Mouse (Mus musculus) ES-E14 (cell line): ENCODE results near the gene Snap23. TPM values are rescaled to one million over a fixed set of nuclear protein-coding genes. Genes with fewer than 3 reads are reported as not detected.
A peak's percentile ranks its signal among the peaks of the same experiment; 100 is the strongest.
"Not testable (repeated sequence)": the region's sequence is repeated elsewhere in the genome, so short reads cannot be mapped to it uniquely, and the experiment has no call there.

Source experiments
- DNase-seq: peaks from one replicate; pipeline ENCODE4 v3.0.0-alpha.2; 2013; ENCODE audit warnings: low read depth, low spot score
- H3K27ac ChIP-seq: 2 replicates; pipeline ENCODE4 v1.5.1; 2012; ENCODE audit warnings: low read depth, mild to moderate bottlenecking, low read length, moderate library complexity, mixed read lengths; ENCODE audit not compliant: poor library complexity, insufficient read depth, severe bottlenecking
- H3K36me3 ChIP-seq: 2 replicates; pipeline ENCODE4 v1.6.1; 2012; ENCODE audit warnings: mild to moderate bottlenecking, low read length, moderate library complexity, mixed read lengths; ENCODE audit not compliant: control insufficient read depth, poor library complexity, insufficient read depth, severe bottlenecking
- H3K4me1 ChIP-seq, 2 experiments: fragments of 150-350 bp in 1 of 2; sonication (generic) in 1 of 2; 2 replicates each; pipeline ENCODE4 v1.6.1; 2012; ENCODE audit warnings: low read length in 2 of 2, mild to moderate bottlenecking in 1 of 2, mixed read lengths in 1 of 2; ENCODE audit not compliant: control insufficient read depth in 2 of 2, insufficient read depth in 2 of 2, poor library complexity in 1 of 2
- H3K4me3 ChIP-seq, 2 experiments: fragments of 150-350 bp in 1 of 2; sonication (generic) in 1 of 2; 2 replicates each; pipeline ENCODE4 v1.5.1; 2012; ENCODE audit warnings: low read length in 2 of 2, low read depth in 1 of 2, mild to moderate bottlenecking in 1 of 2, mixed read lengths in 1 of 2; ENCODE audit not compliant: insufficient read depth in 1 of 2, poor library complexity in 1 of 2, severe bottlenecking in 1 of 2
- H3K9ac ChIP-seq: 2 replicates; pipeline ENCODE4 v1.6.1; 2012; ENCODE audit warnings: low read depth, mild to moderate bottlenecking, low read length, mixed read lengths; ENCODE audit not compliant: poor library complexity, insufficient read depth, severe bottlenecking
- H3K9me3 ChIP-seq: fragments of 150-350 bp; sonication (generic); 2 replicates; pipeline ENCODE4 v1.6.1; 2012; ENCODE audit warnings: low read depth, mild to moderate bottlenecking, low read length; ENCODE audit not compliant: control insufficient read depth, insufficient read depth
- CHD2 ChIP-seq: IDR thresholded peaks from 2 replicates; pipeline ENCODE4 v1.6.1; 2014; ENCODE audit warnings: mild to moderate bottlenecking, low read depth, low read length, inconsistent platforms
- HCFC1 ChIP-seq: IDR thresholded peaks from 2 replicates; pipeline ENCODE4 v1.6.1; 2012; ENCODE audit warnings: low read length, inconsistent platforms, borderline replicate concordance; ENCODE audit not compliant: insufficient read depth
- MAFK ChIP-seq: IDR thresholded peaks from 2 replicates; pipeline ENCODE4 v1.6.1; 2014; ENCODE audit warnings: mild to moderate bottlenecking, low read depth, low read length, inconsistent platforms; ENCODE audit not compliant: insufficient read depth
- ZC3H11A ChIP-seq: IDR thresholded peaks from 2 replicates; pipeline ENCODE4 v1.6.1; 2012; ENCODE audit warnings: low read depth, mild to moderate bottlenecking, inconsistent platforms, low read length, borderline replicate concordance
- ZNF384 ChIP-seq: IDR thresholded peaks from 2 replicates; pipeline ENCODE4 v1.6.1; 2012; ENCODE audit warnings: low read depth, low read length, inconsistent platforms
- in situ Hi-C, 2 experiments: fragments of 600-800 bp; cut with MboI; formaldehyde crosslinking; loops; one replicate each; pipeline ENCODE4 v1.15.1; 2025; ENCODE audit warnings: low sequenced_read_pairs in 2 of 2, inconsistent platforms in 1 of 2; ENCODE audit not compliant: unreplicated experiment in 2 of 2
- total RNA-seq: library from RNA; depleted of rRNA; stranded (reverse); fragments of 300-350 nt; gene quantifications from 2 replicates; pipeline ENCODE4 v1.2.3, GENCODE M21; 2012

Gene Snap23
- total RNA-seq, 1 experiment = 40.0 TPM

DNA sequence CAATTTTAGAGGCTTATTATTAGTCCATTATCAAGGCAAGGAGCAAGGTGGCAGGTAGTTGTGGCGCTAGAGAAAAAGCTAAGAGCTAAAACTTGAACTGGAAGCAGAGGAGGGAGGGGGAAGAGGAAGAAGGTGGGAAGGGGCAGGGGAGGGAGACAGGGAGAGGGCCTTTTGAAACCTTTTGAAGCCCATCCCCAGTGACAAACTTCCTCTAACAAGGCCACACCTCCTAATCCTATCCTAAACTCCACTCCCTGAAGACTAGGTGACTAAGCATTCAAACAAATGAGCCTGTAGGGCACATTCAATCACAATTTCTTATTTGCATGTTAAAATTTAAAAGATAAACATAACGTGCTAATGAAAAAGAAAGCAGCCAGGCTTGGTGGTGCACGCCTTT is 8.7 kb upstream of the Snap23 start:
- H3K9ac ChIP-seq = no peak overlapping the region; the same call in 1 of the 2 replicates
- no peak for DNase-seq
- in situ Hi-C loops = no loop called here
- no peak overlapping the region for H3K4me3 ChIP-seq
- H3K27ac ChIP-seq = no peak overlapping the region
- peaks cover 4% of the 10 kb centered on the region for H3K36me3 ChIP-seq
- H3K9me3 ChIP-seq = no peaks in the 10 kb centered on the region
- peaks cover 2% of the 10 kb centered on the region in 2 experiments; a peak in 3 of 4 replicates for H3K4me1 ChIP-seq
- TF ChIP-seq HCFC1 (no peak), MAFK (no peak), ZNF384 (no peak), ZC3H11A (no peak), CHD2 (no peak)

DNA sequence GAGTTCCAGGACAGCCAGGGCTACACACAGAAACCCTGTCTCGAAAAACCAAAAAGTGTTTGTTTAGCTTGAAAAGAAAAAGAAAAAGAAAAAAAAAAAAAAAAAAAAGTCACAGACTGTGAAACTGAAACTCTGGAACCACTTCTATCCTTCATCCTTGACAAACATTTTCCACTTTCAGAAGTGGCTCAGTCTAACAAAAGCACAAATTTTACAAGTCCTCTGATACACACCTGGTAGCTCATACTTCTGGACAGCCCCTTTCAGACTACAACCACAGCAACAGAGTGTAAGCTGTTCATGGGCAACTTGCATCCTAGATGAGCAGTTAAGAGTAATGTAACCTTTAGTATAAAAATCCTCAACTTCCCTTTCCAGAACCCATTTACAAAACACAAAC is 5.9 kb upstream of the Snap23 start:
- H3K4me3 ChIP-seq = peak overlapping the region in 1 of 2 experiments; percentile 22; a peak in 1 of 4 replicates
- in situ Hi-C loops = no loop called here
- H3K36me3 ChIP-seq = no peaks in the 10 kb centered on the region; the same call in 1 of the 2 replicates
- no peak overlapping the region; the same call in 1 of the 2 replicates for H3K9ac ChIP-seq
- H3K9me3 ChIP-seq = no peaks in the 10 kb centered on the region
- no peak for TF ChIP-seq HCFC1
- TF ChIP-seq CHD2 = no peak
- no peak for TF ChIP-seq ZC3H11A
- TF ChIP-seq MAFK = no peak
- no peak for TF ChIP-seq ZNF384
- no peak overlapping the region for H3K27ac ChIP-seq
- no peak for DNase-seq
- H3K4me1 ChIP-seq = peaks cover 2% of the 10 kb centered on the region in 2 experiments; a peak in 3 of 4 replicates

- no peak for TF ChIP-seq ZC3H11A
- no peak for TF ChIP-seq ZNF384
- TF ChIP-seq MAFK = no peak
- no peak for TF ChIP-seq CHD2
- TF ChIP-seq HCFC1 = no peak
- H3K9ac ChIP-seq = peak overlapping the region; percentile 98
- peaks cover 2% of the 10 kb centered on the region in 2 experiments; a peak in 2 of 4 replicates for H3K4me1 ChIP-seq
- no peaks in the 10 kb centered on the region for H3K36me3 ChIP-seq
- peak overlapping the region; percentile 85; the same call in 1 of the 2 replicates for H3K27ac ChIP-seq
- peak overlapping the region; percentile 79 to 87 for H3K4me3 ChIP-seq
- no peak for DNase-seq
- in situ Hi-C loops = no loop called here
- H3K9me3 ChIP-seq = no peaks in the 10 kb centered on the region
Observed at GRCm38 (mm10) chr2:120562859-120563234, 4.6 kb upstream of the Snap23 start.

DNA sequence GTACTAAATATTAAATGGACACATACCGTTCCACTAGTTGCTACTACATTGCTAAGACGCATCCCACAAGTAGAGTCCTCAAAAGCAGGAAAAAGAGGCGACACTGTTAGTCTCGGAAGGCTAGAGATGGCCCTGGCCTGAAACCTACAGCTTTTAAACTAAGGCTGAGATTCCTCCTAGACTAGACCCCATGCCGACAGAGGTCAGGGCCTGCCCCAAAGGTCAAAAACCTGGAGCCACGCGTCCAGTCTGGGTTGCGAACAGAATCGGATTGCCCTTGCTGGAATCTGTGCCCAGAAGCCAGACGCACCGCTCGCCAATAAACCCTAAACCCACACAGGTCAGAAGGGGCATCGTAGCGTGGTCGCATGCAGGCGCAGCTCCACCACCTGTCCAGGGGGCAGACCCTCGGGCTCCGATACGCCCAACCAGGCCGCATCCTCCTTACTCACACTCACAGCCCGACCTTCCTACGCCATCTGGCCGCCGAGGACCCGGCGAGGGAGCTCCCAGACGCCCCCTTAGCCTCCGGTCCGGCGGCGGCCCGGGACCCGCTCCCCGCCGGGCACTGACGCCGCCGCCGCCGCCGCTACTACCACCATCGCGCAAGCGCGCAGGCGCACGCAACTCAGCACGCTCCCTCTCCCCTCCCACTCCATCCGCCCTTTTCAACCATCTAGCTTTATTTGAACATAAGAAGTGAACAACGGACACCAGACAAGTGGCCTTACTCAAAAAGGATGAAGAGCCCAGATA is 4.1 kb upstream of the Snap23 start, which contains the start of gene Zfp106:
Zfp106 (minus strand) TSS at position 609 of the 756 bp plus-strand sequence.
- Histone ChIP-seq H3K9me3 (no peaks in the 10 kb centered on the region), H3K9ac (peak within 1 kb of the TSS; percentile 98), H3K4me1 (peaks cover 2% of the 10 kb centered on the region in 2 experiments; a peak in 2 of 4 replicates), H3K4me3 (peak within 1 kb of the TSS; percentile 79 to 87), H3K36me3 (no peaks in the 10 kb centered on the region), H3K27ac (peak within 1 kb of the TSS; percentile 85)
- in situ Hi-C loops = no loop called here
- DNase-seq = peak; percentile 80
- TF ChIP-seq HCFC1 (peak; percentile 83), MAFK (no peak), CHD2 (no peak), ZNF384 (peak; percentile 89), ZC3H11A (no peak)

DNA sequence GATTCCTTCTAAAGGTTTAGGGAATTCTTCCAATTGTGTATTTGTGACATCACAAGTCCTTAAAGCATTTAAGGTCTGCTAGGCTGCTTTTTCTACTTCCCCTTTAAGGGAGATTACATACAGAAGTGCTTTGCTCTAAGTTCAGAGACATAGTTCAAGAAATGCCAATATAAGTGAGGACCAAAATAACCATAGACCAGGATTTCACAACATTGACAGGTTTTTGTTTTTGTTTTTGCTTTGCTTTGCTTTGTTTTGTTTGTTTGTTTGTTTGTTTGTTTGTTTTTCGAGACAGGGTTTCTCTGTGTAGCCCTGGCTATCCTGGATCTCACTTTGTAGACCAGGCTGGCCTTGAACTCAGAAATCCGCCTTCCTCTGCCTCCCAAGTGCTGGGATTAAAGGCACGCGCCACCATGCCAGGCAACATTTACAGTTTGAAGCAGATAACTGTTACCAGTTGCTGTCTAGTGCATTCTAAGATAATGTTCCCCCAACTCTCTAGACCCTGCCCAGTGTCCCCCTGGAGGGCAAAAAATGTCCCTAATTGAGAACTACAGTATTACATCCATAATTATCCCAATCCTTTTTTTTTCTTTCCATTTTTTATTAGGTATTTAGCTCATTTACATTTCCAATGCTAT is 2.8 kb upstream of the Snap23 start:
- H3K9ac ChIP-seq, H3K4me1 ChIP-seq, H3K9me3 ChIP-seq, in situ Hi-C loops, H3K4me3 ChIP-seq, H3K27ac ChIP-seq, DNase-seq, H3K36me3 ChIP-seq: not testable (repeated sequence)
